Mouse (Mus musculus): Measurements from ENCODE around the gene Sumo2.

- TF ChIP-seq POLR2A (IDR thresholded peaks at IDR 0.05; ENCODE audit: control insufficient read depth, low read depth, low read length) (no peak), CTCF (IDR thresholded peaks at IDR 0.05; ENCODE audit: control insufficient read depth, insufficient read depth, insufficient replicate concordance, low read depth, low read length) (no peak)
Measured at GRCm38 (mm10) chr11:115483278-115483677, 52.8 kb downstream of the Sumo2 start.
